Mouse (Mus musculus) megakaryocyte, embryonic 14.5 days (primary cell): ENCODE data around the gene Nudt8.

Source experiments
- FLI1 ChIP-seq: IDR thresholded peaks from 2 replicates; pipeline ENCODE4 v1.6.1; 2012; ENCODE audit warnings: low read length, inconsistent platforms, mixed read lengths
- GATA1 ChIP-seq: IDR thresholded peaks from 3 replicates; pipeline ENCODE4 v1.6.1; 2012; ENCODE audit warnings: mixed read lengths, low read length, inconsistent platforms, borderline replicate concordance

- no peak for TF ChIP-seq GATA1
- no peak for TF ChIP-seq FLI1
Observed at GRCm38 (mm10) chr19:4033742-4034141, 33.4 kb downstream of the Nudt8 start.
